Mouse (Mus musculus) G1E-ER4 (cell line): ENCODE results near the gene Tmem132d. TPM values are rescaled to one million over a fixed set of nuclear protein-coding genes. Genes with fewer than 3 reads are reported as not detected.

Source experiments
- GATA1 ChIP-seq: IDR thresholded peaks from one replicate; pipeline ENCODE4 v1.8.0; 2012; ENCODE audit warnings: low read length, inconsistent platforms
- polyA plus RNA-seq: library from polyadenylated mRNA; stranded (reverse); fragments of >175 nt; gene quantifications from 2 replicates; pipeline ENCODE4 v1.2.3, GENCODE M21; 2012

The Tmem132d gene
- polyA plus RNA-seq, 1 experiment = not detected

GRCm38 (mm10) chr5:128100331-128100730 is 332.5 kb downstream of the Tmem132d start:
- TF ChIP-seq GATA1 = no peak

DNA sequence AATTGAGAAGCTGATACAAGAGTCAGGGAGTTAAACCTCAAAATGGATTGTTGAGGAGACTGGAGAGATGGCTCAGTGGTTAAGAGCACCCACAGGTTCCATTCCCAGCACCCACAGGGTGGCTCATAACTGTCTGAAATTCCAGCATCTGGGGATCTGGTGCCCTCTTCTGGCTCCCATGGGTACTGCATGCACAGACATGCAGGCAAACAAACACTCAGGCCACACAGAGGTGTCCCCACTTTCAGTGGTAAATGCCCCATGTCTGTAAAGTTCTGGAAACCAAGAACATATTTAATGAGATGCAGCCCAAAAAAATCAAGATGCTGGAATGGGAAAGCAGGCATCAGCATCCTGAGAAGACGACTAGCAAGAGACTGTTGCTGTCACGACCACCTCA is 333.4 kb downstream of the Tmem132d start:
- TF ChIP-seq GATA1 = no peak

- TF ChIP-seq GATA1 = no peak
Measured at GRCm38 (mm10) chr5:128090578-128090977, 342.3 kb downstream of the Tmem132d start.

GRCm38 (mm10) chr5:128075456-128075855 is 357.4 kb downstream of the Tmem132d start:
- TF ChIP-seq GATA1 = no peak

GRCm38 (mm10) chr5:128072616-128073015 is 360.3 kb downstream of the Tmem132d start:
- TF ChIP-seq GATA1 = no peak

DNA sequence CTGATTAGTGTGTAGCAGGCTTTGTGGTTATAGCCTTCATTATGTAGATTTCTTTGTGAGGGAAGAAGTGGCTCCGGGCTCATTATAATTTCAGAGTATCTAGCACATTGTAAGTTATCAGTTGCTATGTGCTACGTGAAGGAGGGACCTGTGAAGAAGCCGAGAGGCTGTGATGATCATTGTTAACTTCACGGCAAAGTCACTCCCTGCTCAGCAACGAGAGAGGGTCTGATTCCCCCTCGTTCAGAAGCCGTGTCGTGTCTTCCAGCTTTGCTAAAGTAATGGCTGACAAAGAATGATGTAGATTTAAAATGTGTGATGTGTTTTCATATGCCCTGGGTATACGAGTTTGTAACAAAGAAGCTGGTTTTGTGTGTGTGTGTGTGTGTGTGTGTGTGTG is 391.1 kb downstream of the Tmem132d start:
- no peak for TF ChIP-seq GATA1

DNA sequence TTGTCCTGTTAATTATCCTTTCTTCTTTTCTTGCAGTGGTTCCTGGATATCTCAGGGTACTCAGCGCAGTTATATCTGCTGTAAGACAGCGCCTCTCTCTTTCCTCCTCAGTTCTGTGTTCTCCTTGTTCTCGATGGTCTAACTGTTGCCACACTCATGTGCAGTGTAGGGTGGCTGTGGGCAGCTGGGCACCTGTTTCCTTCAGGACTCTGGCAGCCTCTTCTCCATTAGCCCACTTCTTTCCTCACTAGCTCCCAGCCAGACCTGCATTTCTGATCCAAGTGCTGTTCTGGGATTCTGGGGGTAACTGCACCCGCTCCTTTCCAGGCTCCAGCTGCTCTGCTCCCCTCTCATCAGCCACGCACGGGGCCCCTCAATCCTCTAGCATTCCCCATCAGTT is 392.8 kb downstream of the Tmem132d start:
- no peak for TF ChIP-seq GATA1

- TF ChIP-seq GATA1 = no peak
Measured at GRCm38 (mm10) chr5:128027076-128027475, 405.8 kb downstream of the Tmem132d start.

GRCm38 (mm10) chr5:128004666-128005065 is 428.2 kb downstream of the Tmem132d start:
- no peak for TF ChIP-seq GATA1

DNA sequence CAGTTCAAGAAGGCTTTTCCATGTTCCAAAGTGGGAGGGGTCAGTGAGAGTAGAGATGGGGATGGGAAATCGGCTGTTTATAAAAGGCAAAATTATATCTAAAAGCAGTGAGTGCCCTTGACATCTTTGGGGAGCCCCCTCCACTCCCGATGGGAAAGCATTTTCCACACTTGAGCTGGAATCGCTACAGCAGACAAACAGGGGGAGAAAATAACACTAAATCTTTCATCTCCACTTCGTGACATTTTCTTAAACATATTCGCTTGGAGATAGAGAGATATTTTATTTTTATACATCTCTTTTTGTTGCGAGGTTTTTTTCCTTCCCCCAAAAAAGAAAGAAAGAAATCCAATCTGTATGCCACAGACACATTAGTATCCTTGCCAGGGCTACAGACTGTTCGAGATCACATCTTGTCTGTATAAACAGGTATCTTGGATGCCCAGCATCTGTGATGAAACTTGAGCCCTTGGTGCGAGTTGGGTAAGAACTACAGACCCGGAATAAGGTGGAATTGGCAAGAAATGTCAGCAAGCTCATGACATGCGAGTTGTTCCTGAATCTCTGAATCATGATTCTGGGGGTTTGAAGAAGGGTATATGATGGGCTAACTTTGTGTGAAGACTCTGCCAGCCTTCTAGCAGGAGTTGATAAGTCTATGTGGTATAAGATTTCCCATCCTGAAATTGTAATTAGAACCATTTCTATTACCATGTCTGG is 436.2 kb downstream of the Tmem132d start:
- no peak for TF ChIP-seq GATA1

GRCm38 (mm10) chr5:127993460-127993859 is 439.4 kb downstream of the Tmem132d start:
- TF ChIP-seq GATA1 = no peak

DNA sequence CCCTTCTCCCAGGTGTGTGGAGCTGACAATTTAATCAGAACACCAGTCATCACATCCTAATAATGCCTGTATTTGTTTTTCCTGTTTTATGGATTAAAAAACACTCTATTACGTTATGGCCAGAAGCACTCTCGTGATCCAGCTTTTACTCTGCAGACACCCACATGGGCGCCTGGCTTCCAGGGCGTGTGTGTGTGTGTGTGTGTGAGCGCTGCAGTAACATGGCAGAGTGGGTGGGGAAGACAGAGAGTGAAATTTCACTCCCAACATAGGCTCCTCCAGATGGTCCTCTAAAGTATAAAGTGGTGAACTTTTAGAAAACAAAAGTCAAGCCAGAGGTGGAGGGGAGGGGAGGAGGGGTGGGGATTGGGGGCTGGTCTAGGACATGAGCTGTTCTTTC is 442.1 kb downstream of the Tmem132d start:
- no peak for TF ChIP-seq GATA1

- TF ChIP-seq GATA1 = no peak
Measured at GRCm38 (mm10) chr5:127979329-127980002, 453.4 kb downstream of the Tmem132d start.

DNA sequence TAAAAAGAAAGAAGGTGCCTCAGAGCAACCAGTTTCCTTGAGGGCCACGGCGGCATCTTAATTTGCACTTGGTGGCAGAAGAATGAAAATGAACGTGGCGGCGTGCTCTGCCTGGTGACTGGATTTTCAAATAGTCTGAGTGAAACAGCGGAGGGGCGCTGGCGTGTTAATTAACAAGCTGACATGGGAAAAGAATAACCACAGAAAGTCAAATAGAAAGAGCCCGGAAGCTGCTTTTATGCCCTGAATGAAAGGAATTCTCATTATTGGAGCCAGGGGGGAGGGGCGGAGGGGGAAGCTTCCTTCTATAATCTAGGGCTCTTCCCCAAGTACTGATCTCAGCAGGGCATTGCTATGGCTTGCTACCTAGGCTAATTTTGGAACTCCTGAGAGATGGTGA is 456.2 kb downstream of the Tmem132d start:
- TF ChIP-seq GATA1 = no peak

DNA sequence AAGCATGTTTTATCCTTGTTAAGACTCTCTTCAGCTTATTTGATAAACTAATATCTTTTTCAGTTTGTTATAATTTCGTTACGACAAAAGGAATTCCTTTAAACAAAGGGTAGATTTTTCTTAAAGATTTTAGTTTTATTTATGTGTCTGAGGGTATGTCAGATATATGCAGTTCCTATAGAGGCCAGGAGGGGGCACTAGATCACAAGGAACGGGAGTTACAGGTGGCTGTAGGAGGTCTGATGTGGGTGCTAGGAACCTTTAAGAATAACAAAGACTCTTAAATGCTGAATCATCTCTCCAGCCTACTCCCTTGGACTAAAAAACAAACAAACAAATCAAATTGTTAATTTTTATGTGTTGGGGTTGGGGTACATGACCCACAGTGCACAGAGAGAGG is 467.2 kb downstream of the Tmem132d start:
- TF ChIP-seq GATA1 = no peak

GRCm38 (mm10) chr5:127962656-127963055 is 470.2 kb downstream of the Tmem132d start:
- no peak for TF ChIP-seq GATA1

DNA sequence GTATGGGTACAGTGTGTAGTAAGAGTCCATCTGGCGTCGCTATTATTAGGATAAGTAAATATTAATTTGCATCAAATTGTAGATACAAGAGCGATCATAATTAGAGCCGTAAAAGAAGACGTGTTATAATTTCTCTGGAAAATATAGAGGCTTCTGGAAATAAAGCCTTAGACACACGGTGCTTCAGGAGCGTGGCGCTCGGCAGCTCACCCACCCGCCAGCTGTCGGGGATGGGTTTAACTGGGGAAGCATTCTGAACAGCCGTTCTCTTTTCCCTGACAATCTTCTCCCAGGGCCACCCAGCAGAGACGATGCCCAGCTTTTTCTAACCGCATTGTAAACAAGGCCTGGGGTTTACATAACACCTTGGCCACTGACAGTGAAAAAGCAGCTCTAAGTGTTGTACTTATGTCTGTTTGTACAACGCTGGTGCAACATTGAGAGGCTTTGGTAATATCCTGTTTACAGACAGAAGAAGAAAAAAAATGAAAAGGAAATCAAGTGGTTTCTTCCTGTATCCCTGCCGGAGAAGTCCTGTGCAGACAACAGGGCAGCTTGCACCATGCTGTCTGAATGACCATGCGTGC is 476.3 kb downstream of the Tmem132d start:
- no peak for TF ChIP-seq GATA1
